Mouse (Mus musculus) testis, postnatal 10 days (tissue): ENCODE results near the gene Zfp607b.

Experiments used
- DNase-seq: peaks from one replicate; pipeline ENCODE4 v3.0.0; 2021; ENCODE audit warnings: low spot score

Gene Zfp607b

DNA sequence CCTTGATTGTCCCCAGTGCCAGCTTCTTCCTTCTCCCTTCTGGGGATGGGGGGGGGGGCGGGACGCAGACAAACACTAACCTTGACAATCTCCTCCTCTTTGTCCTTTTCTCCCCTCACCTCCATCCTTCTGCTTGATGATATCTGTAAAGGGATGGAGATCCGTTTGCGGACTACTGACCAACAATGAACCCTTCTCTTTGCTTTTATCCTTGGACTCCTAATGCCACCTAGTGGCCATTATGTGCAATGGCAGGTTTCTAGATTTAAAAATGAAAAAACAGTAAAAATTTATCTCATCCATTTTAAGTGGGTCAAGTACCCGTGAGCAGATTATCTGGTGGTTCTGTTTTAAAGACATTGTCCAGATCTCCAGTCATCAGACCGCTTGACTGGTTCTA lies 3.5 kb upstream of the Zfp607b start:
- DNase-seq = no peak

DNA sequence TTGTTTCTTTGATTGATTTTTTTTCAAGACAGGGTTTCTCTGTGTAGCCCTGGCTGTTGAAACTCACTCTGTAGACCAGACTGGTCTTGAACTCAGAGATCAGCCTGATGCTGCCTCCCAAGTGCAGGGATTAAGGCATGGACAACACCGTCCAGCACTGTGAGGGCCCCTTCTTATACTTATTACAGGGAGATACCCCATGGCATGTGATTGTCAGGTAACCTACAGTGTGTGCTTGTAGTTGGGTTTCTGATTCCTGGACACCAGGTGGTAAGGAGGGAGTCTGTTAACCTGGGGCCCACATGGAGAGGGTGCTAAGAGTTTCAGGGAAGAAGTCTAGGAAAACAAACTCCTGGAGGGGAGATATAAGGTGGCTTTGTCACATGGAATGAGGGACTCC lies 2.1 kb upstream of the Zfp607b start:
- no peak for DNase-seq

DNA sequence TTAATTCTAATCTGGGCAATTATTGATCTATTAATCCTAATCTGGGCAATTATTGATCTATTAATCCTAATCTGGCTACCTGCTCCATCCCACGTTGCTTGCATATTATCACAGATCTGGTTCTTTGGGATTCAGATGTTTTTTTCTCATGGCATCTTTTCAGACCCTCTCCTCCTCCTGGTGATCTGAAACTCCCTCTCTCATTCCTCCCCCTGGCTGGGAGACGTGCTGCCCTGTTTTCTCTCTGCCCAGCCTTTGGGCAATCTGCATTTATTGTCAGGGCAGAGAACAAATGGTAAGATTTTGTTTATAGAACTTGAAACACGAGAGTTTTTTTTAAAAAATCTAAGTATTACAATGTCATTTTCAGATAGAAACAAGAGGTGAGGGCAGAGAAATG lies 1.3 kb upstream of the Zfp607b start:
- no peak for DNase-seq

DNA sequence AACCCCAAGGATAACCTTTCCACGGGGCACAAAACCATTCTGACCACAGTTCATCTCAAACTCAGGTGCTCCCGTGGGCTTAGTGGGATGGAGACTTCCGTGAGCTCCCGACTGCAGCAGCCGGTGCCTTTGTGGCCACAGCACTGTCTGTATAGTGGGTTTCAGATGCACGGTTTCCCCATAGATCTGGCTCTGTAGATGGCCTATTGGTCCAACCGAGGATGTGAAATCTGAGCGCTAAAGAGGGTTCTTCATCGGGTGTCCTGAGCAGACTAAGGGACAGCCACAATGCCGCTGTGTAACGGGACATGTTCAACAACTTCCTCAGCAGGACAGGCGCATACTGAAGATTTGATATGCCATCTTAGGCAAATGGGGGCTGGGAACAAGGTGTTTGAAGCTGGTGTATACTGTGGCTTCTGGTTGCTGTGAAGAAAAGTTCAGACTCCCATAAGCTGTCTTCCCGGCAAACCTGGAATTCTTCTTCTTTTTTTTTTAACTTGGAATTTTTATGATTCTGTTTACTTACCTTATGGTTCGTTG lies 823 bp upstream of the Zfp607b start:
- DNase-seq = no peak

DNA sequence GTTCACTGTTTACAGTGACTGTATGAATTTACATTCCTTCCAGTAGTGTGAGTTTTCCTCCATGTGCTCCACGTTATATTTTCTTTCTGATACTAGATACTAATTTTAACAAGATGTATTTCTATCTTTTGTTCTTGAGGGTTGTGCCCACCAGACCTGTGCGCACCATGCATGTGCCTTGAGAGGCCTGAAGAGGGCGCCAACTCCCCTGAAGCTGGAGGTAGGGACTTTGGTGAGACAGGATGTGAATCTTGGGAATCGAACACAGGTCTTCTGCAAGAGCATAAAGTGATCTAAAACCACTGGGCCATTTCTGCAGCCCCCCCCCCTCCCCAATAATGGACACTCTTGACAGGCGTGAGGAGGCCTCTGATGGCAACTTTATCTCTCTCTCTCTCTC lies 1.9 kb downstream of the Zfp607b start:
- peak; percentile 68 for DNase-seq

DNA sequence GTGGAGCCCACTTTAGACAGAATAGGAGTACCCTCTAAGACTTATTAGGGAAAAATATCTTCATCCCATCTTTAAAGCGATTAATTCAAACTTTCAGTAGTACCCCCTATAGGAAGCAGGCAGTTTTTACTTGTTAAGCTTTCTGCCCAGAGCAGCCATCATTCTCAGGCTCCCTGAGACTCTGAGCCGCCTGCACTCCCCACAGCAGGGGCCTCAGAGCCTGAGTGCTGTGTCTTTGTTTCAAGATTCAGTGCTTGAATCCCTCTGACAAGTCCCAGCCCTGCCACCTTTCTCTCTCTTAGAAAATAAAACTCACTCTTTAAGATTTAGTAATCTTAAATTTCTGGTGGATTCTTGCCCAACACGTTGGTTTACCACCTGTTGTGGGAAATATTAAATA lies 7.6 kb downstream of the Zfp607b start:
- DNase-seq = no peak

DNA sequence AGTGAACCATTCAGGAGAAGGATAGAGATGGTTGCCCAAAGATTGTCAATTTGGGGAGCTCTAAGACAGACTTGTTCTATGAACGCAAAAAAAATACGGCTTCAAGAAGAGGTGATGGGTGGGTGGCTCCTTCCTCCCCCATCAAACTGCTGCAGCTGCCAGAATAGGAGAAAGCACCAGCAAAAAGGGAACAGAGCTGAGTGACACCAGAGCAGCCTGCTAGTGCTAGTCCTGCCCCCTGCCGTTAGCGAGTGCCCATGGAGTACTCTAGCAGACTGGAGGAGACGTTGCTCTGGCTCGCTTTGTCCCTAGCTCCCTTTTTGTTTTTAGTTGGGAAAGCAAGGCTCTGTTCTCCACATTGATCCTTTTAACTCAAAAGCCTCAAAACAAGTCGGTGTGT lies 21.3 kb downstream of the Zfp607b start:
- DNase-seq = no peak

DNA sequence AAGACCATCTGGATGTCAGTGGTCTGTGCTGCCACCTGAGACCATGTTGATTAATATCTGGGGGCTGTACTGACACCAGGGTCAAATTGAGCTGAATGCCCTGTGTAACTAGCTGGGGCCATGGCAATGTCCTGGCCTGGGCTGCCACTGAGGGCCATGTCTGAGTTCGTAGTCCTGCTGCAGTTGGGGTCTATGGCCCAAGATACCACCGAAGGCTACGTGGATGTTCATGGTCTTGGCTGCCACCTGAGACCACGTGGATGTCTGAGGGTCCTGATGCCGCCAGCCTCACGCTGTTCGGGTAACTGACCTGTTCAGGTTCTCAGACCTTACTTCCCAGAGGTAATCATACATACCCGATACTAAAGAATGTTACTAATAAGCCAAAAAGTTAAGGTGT lies 32.8 kb downstream of the Zfp607b start:
- DNase-seq = no peak

DNA sequence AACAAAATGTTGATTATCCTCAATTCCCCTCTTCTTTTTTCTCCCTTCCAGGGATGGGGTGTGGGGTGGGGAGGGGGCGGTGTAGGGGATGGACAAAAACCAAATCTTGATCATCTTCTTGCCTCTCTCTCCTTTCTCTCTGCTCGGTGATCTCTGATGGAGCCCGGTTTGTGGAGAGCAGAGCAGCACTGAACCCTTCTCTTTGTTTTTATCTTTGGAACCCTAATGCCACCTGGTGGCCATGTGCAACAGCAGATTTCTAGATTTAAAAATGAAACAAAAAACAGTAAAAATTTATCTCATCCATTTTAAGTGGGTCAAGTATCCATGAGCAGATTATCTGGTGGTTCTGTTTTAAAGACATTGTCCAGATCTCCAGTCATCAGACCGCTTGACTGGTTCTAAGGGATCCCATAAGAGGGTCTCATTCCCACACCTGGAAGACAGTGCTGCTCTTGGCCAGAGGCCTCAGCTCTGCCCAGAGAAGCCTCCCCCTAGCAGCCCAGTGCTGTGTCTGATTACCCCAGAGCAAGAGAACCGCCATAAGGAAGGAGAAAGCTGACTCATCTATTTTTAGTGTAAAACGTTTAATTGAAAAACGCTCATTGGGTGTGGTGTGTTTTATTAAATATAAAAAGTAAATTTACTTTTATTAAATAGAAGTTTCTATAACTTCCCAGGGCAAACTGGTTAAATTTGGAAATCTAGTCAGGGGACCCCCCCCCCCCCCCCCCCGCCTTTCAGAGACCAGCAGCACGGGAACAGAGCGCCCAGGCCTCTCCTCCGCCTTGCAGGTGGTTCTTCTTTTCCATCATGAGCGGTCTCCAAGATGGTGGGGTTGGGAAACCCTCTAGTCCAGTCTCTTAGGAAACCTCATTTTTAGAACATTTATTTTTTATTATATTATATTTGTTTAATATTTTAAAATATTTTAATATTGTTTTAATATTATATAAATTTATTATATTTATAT lies 36.7 kb downstream of the Zfp607b start:
- DNase-seq = peak; percentile 54

DNA sequence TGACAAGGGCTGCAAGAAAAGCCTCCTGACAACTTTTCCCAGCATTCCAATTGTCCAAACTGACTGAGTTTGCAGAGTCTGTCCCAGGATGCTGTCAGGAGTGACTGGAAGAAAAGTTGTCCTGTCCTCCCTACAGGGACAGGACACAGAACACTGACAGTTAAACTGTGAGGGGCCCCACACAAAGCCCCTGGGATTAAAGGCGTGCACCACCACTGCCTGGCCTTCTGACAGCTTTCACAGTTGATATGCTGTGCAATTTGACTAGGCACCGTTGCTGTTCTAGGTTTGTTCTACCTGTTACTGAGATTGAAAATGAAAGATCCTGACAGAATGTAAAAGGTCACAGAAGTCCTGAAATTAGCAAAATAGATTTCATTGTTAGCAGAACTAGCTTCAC lies 38.3 kb downstream of the Zfp607b start:
- no peak for DNase-seq

DNA sequence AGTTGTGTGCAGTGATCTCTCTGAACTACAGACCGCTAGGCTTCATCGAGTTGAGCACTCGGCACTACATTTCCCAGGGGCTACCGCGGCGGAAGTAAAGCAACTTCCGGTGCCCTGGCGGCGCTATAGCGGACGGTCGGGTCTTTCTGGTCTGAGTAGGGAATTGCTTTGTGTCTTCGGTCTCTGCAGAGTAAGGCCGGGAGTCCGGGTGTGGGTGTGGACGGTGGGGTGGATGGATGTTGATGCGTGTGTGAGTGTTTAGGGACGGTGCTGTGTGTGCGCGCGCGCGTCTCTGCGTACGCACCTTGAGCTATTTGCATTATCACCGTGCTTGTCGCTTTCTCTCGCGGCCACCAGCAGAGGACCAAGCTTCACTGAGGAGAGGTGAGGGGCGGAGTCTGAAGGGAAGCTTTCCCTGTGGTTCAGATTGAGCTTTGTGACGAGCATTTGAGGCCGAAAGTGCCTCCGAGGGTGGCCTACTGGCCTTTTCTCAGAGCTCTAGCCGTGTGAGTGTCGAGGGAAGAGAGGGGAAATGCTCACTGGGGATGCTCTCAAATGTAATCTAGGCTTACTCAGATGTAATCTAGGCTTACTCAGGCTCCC lies 42.2 kb downstream of the Zfp607b start, which contains the start of gene Zfp60:
Zfp60 (plus strand) TSS at position 109 of the 603 bp plus-strand sequence.
- peak; percentile 87 for DNase-seq

DNA sequence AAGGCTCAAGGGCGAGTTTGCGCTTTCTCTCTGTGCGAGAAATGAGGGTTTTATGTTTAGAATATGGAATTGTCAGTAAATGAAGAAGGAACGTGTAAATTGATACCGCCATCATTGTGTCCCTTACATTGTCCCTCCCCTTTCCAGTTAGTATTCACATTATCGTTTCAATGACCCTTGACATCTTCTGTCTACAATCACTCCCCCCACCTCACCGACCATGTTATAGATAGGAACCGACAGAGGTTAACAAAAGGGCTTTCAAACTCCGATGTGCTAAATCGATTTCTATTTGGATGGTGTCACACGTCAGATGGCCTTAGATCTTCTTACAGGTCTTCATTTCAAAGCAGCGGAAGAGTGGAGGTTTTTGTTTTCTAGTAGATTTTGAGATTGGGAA lies 42.8 kb downstream of the Zfp607b start:
- no peak for DNase-seq

DNA sequence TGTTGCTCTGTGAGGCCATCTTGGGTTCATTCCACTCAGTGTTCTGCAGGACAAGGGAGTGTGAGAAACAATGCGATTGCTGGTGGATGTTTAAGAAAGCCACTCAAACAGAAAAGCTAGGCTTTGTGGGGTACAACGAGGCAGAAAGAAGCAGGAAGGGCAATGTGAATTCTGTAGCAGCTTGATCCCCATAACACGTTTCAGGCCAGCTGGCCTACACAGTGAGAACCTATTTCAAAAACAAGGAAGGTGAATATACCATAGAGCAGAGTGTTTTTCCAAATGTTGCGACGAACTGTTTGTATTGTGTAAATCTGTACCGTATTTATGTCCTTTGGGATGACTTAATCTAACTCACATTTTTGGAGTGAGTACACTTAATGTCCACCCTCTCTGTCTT lies 43.4 kb downstream of the Zfp607b start:
- DNase-seq = no peak

DNA sequence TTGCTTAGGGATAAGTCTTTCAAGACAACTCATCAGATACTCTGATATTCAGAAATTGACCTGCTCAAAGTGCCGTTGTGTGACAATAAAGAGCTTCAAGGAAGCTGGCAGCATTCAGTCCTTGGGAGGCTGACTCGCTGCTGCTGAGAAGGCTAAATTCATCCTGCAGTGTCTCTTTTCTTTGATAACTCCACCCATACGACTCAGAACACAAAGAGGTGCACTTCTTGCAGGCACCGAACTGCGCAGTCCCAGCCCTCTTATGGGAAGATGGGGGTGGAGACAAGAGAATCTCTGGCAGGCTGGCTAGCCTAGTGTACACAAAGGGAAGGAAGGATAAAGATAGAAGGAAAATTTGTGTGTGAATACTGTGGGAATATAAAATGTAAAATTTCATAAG lies 46.3 kb downstream of the Zfp607b start:
- no peak for DNase-seq
